Mouse (Mus musculus) G1E (cell line): ENCODE data around the gene Zmynd15. TPM values are rescaled to one million over a fixed set of nuclear protein-coding genes. Genes with fewer than 3 reads are reported as not detected.
A peak's percentile ranks its signal among the peaks of the same experiment; 100 is the strongest.

Experiments
- ATAC-seq: 2 replicates; pipeline ENCODE4 v1.8.0; 2016; ENCODE audit warnings: mild to moderate bottlenecking; ENCODE audit not compliant: insufficient number of reproducible peaks, poor library complexity, low FRiP score, severe bottlenecking; ENCODE audit errors: extremely low read depth
- DNase-seq: peaks from one replicate; pipeline ENCODE4 v3.0.0; 2012; ENCODE audit warnings: low spot score
- H3K27me3 ChIP-seq: 2 replicates; pipeline ENCODE4 v1.6.1; 2012; ENCODE audit warnings: mild to moderate bottlenecking, low read length, inconsistent platforms; ENCODE audit not compliant: insufficient read depth
- H3K36me3 ChIP-seq: replicated peaks from 2 replicates; pipeline ENCODE3; 2012; ENCODE audit warnings: mild to moderate bottlenecking, inconsistent platforms
- H3K4me1 ChIP-seq: 2 replicates; pipeline ENCODE4 v1.6.1; 2012; ENCODE audit warnings: low read depth, low read length, inconsistent platforms, mixed read lengths; ENCODE audit not compliant: insufficient read depth
- H3K4me3 ChIP-seq: 2 replicates; pipeline ENCODE4 v1.5.1; 2012; ENCODE audit warnings: low read depth, mild to moderate bottlenecking, inconsistent platforms, low read length, moderate library complexity, mixed read lengths
- H3K9me3 ChIP-seq: replicated peaks from 2 replicates; pipeline ENCODE4 v1.6.1; 2012; ENCODE audit warnings: inconsistent platforms
- CTCF ChIP-seq: IDR thresholded peaks from 2 replicates; pipeline ENCODE4 v1.5.1; 2012; ENCODE audit warnings: low read depth, low read length, inconsistent platforms, mixed read lengths
- GATA1 ChIP-seq: IDR thresholded peaks from 2 replicates; pipeline ENCODE4 v1.6.1; 2012; ENCODE audit warnings: borderline replicate concordance, low read length, inconsistent platforms, mixed read lengths
- GATA2 ChIP-seq: IDR thresholded peaks from 2 replicates; pipeline ENCODE4 v1.6.1; 2012; ENCODE audit warnings: low read depth, low read length, inconsistent platforms, borderline replicate concordance
- POLR2AphosphoS5 ChIP-seq: IDR thresholded peaks from 2 replicates; pipeline ENCODE4 v1.6.1; 2012; ENCODE audit warnings: low read depth, low read length, inconsistent platforms; ENCODE audit not compliant: insufficient replicate concordance
- TAL1 ChIP-seq: conservative IDR thresholded peaks from 2 replicates; pipeline ENCODE4 v1.6.1; 2012; ENCODE audit warnings: low read depth, low read length, inconsistent platforms, mixed read lengths
- polyA plus RNA-seq: library from polyadenylated mRNA; stranded (reverse); fragments of >175 nt; gene quantifications from 2 replicates; pipeline ENCODE4 v1.2.3, GENCODE M21; 2012
- total RNA-seq, 2 experiments: library from RNA; stranded (forward) in 1 of 2; stranded (reverse) in 1 of 2; fragments of 200-1000 nt in 1 of 2; fragments of >200 nt in 1 of 2; fragmentation: Nextera tagmentation in 1 of 2; gene quantifications; 2 replicates each; pipeline ENCODE4 v1.2.3; 2014 to 2017

The Zmynd15 gene
- total and polyA plus RNA-seq, 3 experiments: 0.66 TPM; not detected in 2

- H3K9me3 ChIP-seq: no peaks in the 10 kb centered on the region
- peaks cover 7% of the 10 kb centered on the region for H3K27me3 ChIP-seq
- H3K4me3 ChIP-seq: peak overlapping the region; percentile 79
- TF ChIP-seq GATA1 (no peak), POLR2AphosphoS5 (no peak), TAL1 (no peak), CTCF (no peak), GATA2 (no peak)
- H3K36me3 ChIP-seq: peaks cover 53% of the 10 kb centered on the region
- ATAC-seq (no peak), DNase-seq (no peak)
- H3K4me1 ChIP-seq: peaks cover 66% of the 10 kb centered on the region
Measured at GRCm38 (mm10) chr11:70433951-70434350, 25.3 kb upstream of the Zmynd15 start.

GRCm38 (mm10) chr11:70435476-70435875 lies 23.8 kb upstream of the Zmynd15 start:
- ATAC-seq (no peak), DNase-seq (no peak)
- Histone ChIP-seq H3K4me1 (peaks cover 66% of the 10 kb centered on the region), H3K9me3 (no peaks in the 10 kb centered on the region), H3K36me3 (peaks cover 69% of the 10 kb centered on the region), H3K27me3 (no peaks in the 10 kb centered on the region), H3K4me3 (no peak overlapping the region)
- TF ChIP-seq GATA2 (no peak), GATA1 (no peak), CTCF (no peak), POLR2AphosphoS5 (no peak), TAL1 (no peak)

GRCm38 (mm10) chr11:70437426-70437825 lies 21.8 kb upstream of the Zmynd15 start:
- Histone ChIP-seq H3K4me1 (peaks cover 56% of the 10 kb centered on the region), H3K27me3 (no peaks in the 10 kb centered on the region), H3K9me3 (no peaks in the 10 kb centered on the region), H3K36me3 (peaks cover 85% of the 10 kb centered on the region), H3K4me3 (no peak overlapping the region; the same call in 1 of the 2 replicates)
- DNase-seq: no peak
- TF ChIP-seq TAL1: no peak
- no peak for TF ChIP-seq POLR2AphosphoS5
- TF ChIP-seq GATA2: no peak
- no peak for TF ChIP-seq CTCF
- TF ChIP-seq GATA1: no peak
- 0 out of 2 replicates have a peak, but pooled peaks have one; percentile 9 for ATAC-seq

- peaks cover 45% of the 10 kb centered on the region for H3K4me1 ChIP-seq
- no peak overlapping the region for H3K4me3 ChIP-seq
- H3K36me3 ChIP-seq: peaks cover 87% of the 10 kb centered on the region
- DNase-seq: no peak
- TF ChIP-seq TAL1 (no peak), GATA2 (no peak), POLR2AphosphoS5 (no peak), CTCF (no peak), GATA1 (no peak)
- no peak for ATAC-seq
- H3K9me3 ChIP-seq: no peaks in the 10 kb centered on the region
- no peaks in the 10 kb centered on the region for H3K27me3 ChIP-seq
Measured at GRCm38 (mm10) chr11:70438728-70439374, 20.4 kb upstream of the Zmynd15 start.

GRCm38 (mm10) chr11:70440637-70441036 lies 18.6 kb upstream of the Zmynd15 start:
- Histone ChIP-seq H3K4me3 (no peak overlapping the region), H3K4me1 (peaks cover 27% of the 10 kb centered on the region), H3K9me3 (no peaks in the 10 kb centered on the region), H3K36me3 (peaks cover 70% of the 10 kb centered on the region), H3K27me3 (no peaks in the 10 kb centered on the region; the same call in 1 of the 2 replicates)
- TF ChIP-seq GATA2: no peak
- no peak for TF ChIP-seq TAL1
- TF ChIP-seq CTCF: no peak
- TF ChIP-seq GATA1: no peak
- TF ChIP-seq POLR2AphosphoS5: no peak
- ATAC-seq (no peak), DNase-seq (no peak)

- Histone ChIP-seq H3K4me1 (peaks cover 23% of the 10 kb centered on the region), H3K4me3 (no peak overlapping the region), H3K27me3 (peaks cover 3% of the 10 kb centered on the region; the same call in 1 of the 2 replicates), H3K9me3 (no peaks in the 10 kb centered on the region), H3K36me3 (peaks cover 57% of the 10 kb centered on the region)
- ATAC-seq: no peak
- DNase-seq: no peak
- TF ChIP-seq GATA1 (no peak), GATA2 (no peak), CTCF (no peak), TAL1 (no peak), POLR2AphosphoS5 (no peak)
Measured at GRCm38 (mm10) chr11:70441882-70442281, 17.4 kb upstream of the Zmynd15 start.
